Mouse (Mus musculus) thymus, adult 18-20 months (tissue): ENCODE data around the gene Gba2.
A peak's percentile ranks its signal among the peaks of the same experiment; 100 is the strongest.

Experiments used
- DNase-seq, 2 experiments: peaks; one replicate each; pipeline ENCODE4 v3.0.0; 2022; ENCODE audit warnings: mixed read lengths in 2 of 2

The Gba2 gene

GRCm38 (mm10) chr4:43580721-43581120 lies 2.0 kb upstream of the Gba2 start:
- no peak for DNase-seq

GRCm38 (mm10) chr4:43579731-43580130 lies 1.1 kb upstream of the Gba2 start:
- DNase-seq: no peak

GRCm38 (mm10) chr4:43579256-43579655 lies 583 bp upstream of the Gba2 start:
- no peak for DNase-seq

- no peak for DNase-seq
Observed at GRCm38 (mm10) chr4:43577237-43577881, 1.3 kb downstream of the Gba2 start.

GRCm38 (mm10) chr4:43575356-43575755 lies 3.3 kb downstream of the Gba2 start:
- DNase-seq: no peak

- DNase-seq: no peak
Observed at GRCm38 (mm10) chr4:43573561-43573960, 5.1 kb downstream of the Gba2 start.

GRCm38 (mm10) chr4:43571395-43572045 lies 7.2 kb downstream of the Gba2 start:
- no peak for DNase-seq

GRCm38 (mm10) chr4:43567140-43567539 lies 11.5 kb downstream of the Gba2 start:
- DNase-seq: no peak

GRCm38 (mm10) chr4:43564231-43564630 lies 14.4 kb downstream of the Gba2 start:
- no peak for DNase-seq

- DNase-seq: no peak
Observed at GRCm38 (mm10) chr4:43563601-43563875, 15.1 kb downstream of the Gba2 start.

- DNase-seq: no peak
Observed at GRCm38 (mm10) chr4:43562769-43563600, 15.7 kb downstream of the Gba2 start.

GRCm38 (mm10) chr4:43561997-43562768 lies 16.5 kb downstream of the Gba2 start, which contains the start of the genes Creb3 and Tln1:
Gene Creb3, plus strand, starts transcription at chr4:43562332.
Gene Tln1, minus strand, starts transcription at chr4:43562691.
- peak; percentile 88 to 93 for DNase-seq

GRCm38 (mm10) chr4:43561436-43561996 lies 17.2 kb downstream of the Gba2 start:
- no peak for DNase-seq

- no peak for DNase-seq
Observed at GRCm38 (mm10) chr4:43560976-43561375, 17.7 kb downstream of the Gba2 start.

- peak in 1 of 2 experiments; percentile 41 for DNase-seq
Observed at GRCm38 (mm10) chr4:43560243-43560611, 18.4 kb downstream of the Gba2 start.

- DNase-seq: no peak
Observed at GRCm38 (mm10) chr4:43559519-43560242, 19.0 kb downstream of the Gba2 start.

- DNase-seq: peak; percentile 50 to 65
Observed at GRCm38 (mm10) chr4:43558631-43559356, 19.9 kb downstream of the Gba2 start.

GRCm38 (mm10) chr4:43558028-43558630 lies 20.5 kb downstream of the Gba2 start:
- DNase-seq: no peak

GRCm38 (mm10) chr4:43555926-43556325 lies 22.7 kb downstream of the Gba2 start:
- no peak for DNase-seq

- DNase-seq: no peak
Observed at GRCm38 (mm10) chr4:43553891-43554290, 24.8 kb downstream of the Gba2 start.

- DNase-seq: no peak
Observed at GRCm38 (mm10) chr4:43552437-43552836, 26.2 kb downstream of the Gba2 start.
